ENCODE assay signal across 28 mouse cellular contexts in genomic region chr13:108435687-108436086, GRCm38 (mm10).
"Had no signal": no experiment of that assay in that cellular context is flagged by ENCODE, and none has a peak within 500 bp of the region (broad histone marks: within the 10 kb centered on the region; RNA-seq: fewer than 3 reads in every experiment).

No protein-coding gene starts in this region.

- ATAC-seq: forebrain, embryonic 13.5 days; forebrain, embryonic 14.5 days; forebrain, embryonic 15.5 days; forebrain, embryonic 16.5 days; forebrain, postnatal 0 days had no signal

- H3K4me2 ChIP-seq: embryonic facial prominence, embryonic 12.5 days; embryonic facial prominence, embryonic 13.5 days; embryonic facial prominence, embryonic 15.5 days; forebrain, embryonic 12.5 days; forebrain, embryonic 13.5 days; forebrain, embryonic 15.5 days had no signal

- H3K9ac ChIP-seq: embryonic facial prominence, embryonic 12.5 days; embryonic facial prominence, embryonic 13.5 days; embryonic facial prominence, embryonic 15.5 days; forebrain, embryonic 12.5 days; forebrain, embryonic 13.5 days; forebrain, embryonic 15.5 days; forebrain, postnatal 0 days had no signal

- H3K27ac ChIP-seq: embryonic facial prominence, embryonic 10.5 days; embryonic facial prominence, embryonic 12.5 days; embryonic facial prominence, embryonic 13.5 days; embryonic facial prominence, embryonic 15.5 days; forebrain, embryonic 10.5 days; forebrain, embryonic 12.5 days; forebrain, embryonic 13.5 days; forebrain, embryonic 15.5 days; gastrocnemius, adult 2 months; heart, adult 2 months had no signal

- DNase-seq: cerebellum, adult 2 months; cerebellum, adult 8-10 months; cerebellum, adult 9-10 months; cerebellum, adult 9-11 months; cerebellum, postnatal 10 days; cerebellum, postnatal 14 days; cerebellum, postnatal 25 days; cerebellum, postnatal 36 days; embryo, embryonic 11 days; forebrain, postnatal 0 days; gastrocnemius, adult 2 months; gastrocnemius, postnatal 10 days; gastrocnemius, postnatal 14 days; gastrocnemius, postnatal 25 days; gastrocnemius, postnatal 36 days; heart, adult 18-20 months; heart, adult 2 months had no signal

- H3K36me3 ChIP-seq: embryonic facial prominence, embryonic 10.5 days; embryonic facial prominence, embryonic 12.5 days; embryonic facial prominence, embryonic 13.5 days; embryonic facial prominence, embryonic 15.5 days; forebrain, embryonic 10.5 days; forebrain, embryonic 12.5 days; forebrain, embryonic 15.5 days had no signal

- H3K4me3 ChIP-seq: embryonic facial prominence, embryonic 10.5 days; embryonic facial prominence, embryonic 12.5 days; embryonic facial prominence, embryonic 13.5 days; embryonic facial prominence, embryonic 15.5 days; erythroblast, embryonic 14.5 days; forebrain, embryonic 10.5 days; forebrain, embryonic 12.5 days; forebrain, embryonic 13.5 days; forebrain, embryonic 15.5 days; gastrocnemius, adult 2 months; heart, adult 2 months had no signal

- H3K27me3 ChIP-seq: embryonic facial prominence, embryonic 12.5 days; embryonic facial prominence, embryonic 13.5 days; embryonic facial prominence, embryonic 15.5 days; forebrain, embryonic 12.5 days; forebrain, embryonic 13.5 days; forebrain, embryonic 15.5 days had no signal

- H3K9me3 ChIP-seq: embryonic facial prominence, embryonic 10.5 days; embryonic facial prominence, embryonic 12.5 days; embryonic facial prominence, embryonic 13.5 days; embryonic facial prominence, embryonic 15.5 days; forebrain, embryonic 10.5 days; forebrain, embryonic 12.5 days; forebrain, embryonic 13.5 days; forebrain, embryonic 15.5 days had no signal

- H3K4me1 ChIP-seq: embryonic facial prominence, embryonic 10.5 days; embryonic facial prominence, embryonic 12.5 days; embryonic facial prominence, embryonic 13.5 days; embryonic facial prominence, embryonic 15.5 days; forebrain, embryonic 10.5 days; forebrain, embryonic 12.5 days; forebrain, embryonic 13.5 days; forebrain, embryonic 15.5 days had no signal
